Mouse (Mus musculus) kidney, embryonic 16.5 days (tissue): ENCODE measurements around the gene Tuba8. TPM values are rescaled to one million over a fixed set of nuclear protein-coding genes. Genes with fewer than 3 reads are reported as not detected.
A peak's percentile ranks its signal among the peaks of the same experiment; 100 is the strongest.

Experiments
- ATAC-seq: fragments of 200-750 bp; cut with Nextera tagmentation; 2 replicates; pipeline ENCODE4 v1.8.0; 2017; ENCODE audit warnings: moderate TSS enrichment; ENCODE audit not compliant: low FRiP score, low TSS enrichment
- H3K27ac ChIP-seq: fragments of 300-500 bp; sonication (generic); 2 replicates; pipeline ENCODE4 v1.5.1; 2014; ENCODE audit warnings: low read length
- H3K27me3 ChIP-seq: fragments of 300-500 bp; sonication (generic); 2 replicates; pipeline ENCODE4 v1.6.1; 2014; ENCODE audit warnings: low read length, control low read depth, mixed read lengths; ENCODE audit not compliant: insufficient read depth
- H3K36me3 ChIP-seq: fragments of 300-500 bp; sonication (generic); 2 replicates; pipeline ENCODE4 v1.6.1; 2014; ENCODE audit warnings: low read length, control low read depth, mixed read lengths; ENCODE audit not compliant: insufficient read depth
- H3K4me1 ChIP-seq: fragments of 300-500 bp; sonication (generic); 2 replicates; pipeline ENCODE4 v1.6.1; 2014; ENCODE audit warnings: low read length, control low read depth, mixed read lengths; ENCODE audit not compliant: insufficient read depth
- H3K4me2 ChIP-seq: fragments of 300-500 bp; sonication (generic); replicated peaks from 2 replicates; pipeline ENCODE4 v1.6.1; 2014; ENCODE audit warnings: low read depth, low read length
- H3K4me3 ChIP-seq: fragments of 300-500 bp; sonication (generic); 2 replicates; pipeline ENCODE4 v1.5.1; 2014; ENCODE audit warnings: mild to moderate bottlenecking, low read length
- H3K9ac ChIP-seq: fragments of 300-500 bp; sonication (generic); replicated peaks from 2 replicates; pipeline ENCODE4 v1.6.1; 2014; ENCODE audit warnings: low read length
- H3K9me3 ChIP-seq: fragments of 300-500 bp; sonication (generic); 2 replicates; pipeline ENCODE4 v1.6.1; 2016; ENCODE audit warnings: low read length, control low read depth
- WGBS: fragments of 180-500 bp; shearing (Covaris S2); extraction: QIAGEN DNeasy Blood & Tissue Kit; methylation state at CpG from one replicate; pipeline ENCODE4 v1.1.7; 2014; 5-methylcytosine and 5-hydroxymethylcytosine counted together
- polyA plus RNA-seq: library from polyadenylated mRNA; unstranded; fragments of >200 nt; fragmentation: Nextera tagmentation; extraction: Ambion mirVana; gene quantifications from 2 replicates; pipeline ENCODE4 v1.2.1, GENCODE M21; 2015

The Tuba8 gene
- polyA plus RNA-seq, 1 experiment from 2014 or later: 0.75 TPM

- Histone ChIP-seq H3K4me1 (peaks cover 6% of the 10 kb centered on the region; the same call in 1 of the 2 replicates), H3K9ac (no peak overlapping the region), H3K36me3 (peaks cover 15% of the 10 kb centered on the region), H3K9me3 (no peaks in the 10 kb centered on the region), H3K27ac (no peak overlapping the region), H3K4me2 (no peak overlapping the region), H3K4me3 (no peak overlapping the region), H3K27me3 (no peaks in the 10 kb centered on the region)
- no peak for ATAC-seq
- 80% methylated on average over 14 of the region's 14 CpGs for WGBS
Observed at GRCm38 (mm10) chr6:121194956-121195731, 15.4 kb upstream of the Tuba8 start.

GRCm38 (mm10) chr6:121197807-121198365 is 12.6 kb upstream of the Tuba8 start:
- 36% methylated on average over 9 of the region's 9 CpGs for WGBS
- ATAC-seq: no peak
- H3K9ac ChIP-seq: no peak overlapping the region
- no peaks in the 10 kb centered on the region for H3K9me3 ChIP-seq
- H3K27ac ChIP-seq: no peak overlapping the region
- H3K4me3 ChIP-seq: no peak overlapping the region
- no peaks in the 10 kb centered on the region for H3K27me3 ChIP-seq
- H3K4me2 ChIP-seq: no peak overlapping the region
- H3K36me3 ChIP-seq: peaks cover 9% of the 10 kb centered on the region; the same call in 1 of the 2 replicates
- H3K4me1 ChIP-seq: peaks cover 6% of the 10 kb centered on the region; the same call in 1 of the 2 replicates

- Histone ChIP-seq H3K27ac (no peak overlapping the region), H3K4me3 (no peak overlapping the region), H3K9me3 (no peaks in the 10 kb centered on the region), H3K9ac (no peak overlapping the region), H3K4me2 (no peak overlapping the region), H3K36me3 (0 out of 2 replicates have a peak, but pooled peaks cover 4% of the 10 kb centered on the region), H3K27me3 (no peaks in the 10 kb centered on the region), H3K4me1 (no peaks in the 10 kb centered on the region)
- WGBS: 90% methylated on average over 3 of the region's 4 CpGs
- ATAC-seq: no peak
Observed at GRCm38 (mm10) chr6:121200458-121200857, 10.0 kb upstream of the Tuba8 start.

- WGBS: 67% methylated on average over 5 of the region's 5 CpGs
- no peaks in the 10 kb centered on the region for H3K4me1 ChIP-seq
- H3K9ac ChIP-seq: no peak overlapping the region
- H3K36me3 ChIP-seq: 0 out of 2 replicates have a peak, but pooled peaks cover 2% of the 10 kb centered on the region
- no peak overlapping the region for H3K4me2 ChIP-seq
- H3K27ac ChIP-seq: no peak overlapping the region
- H3K27me3 ChIP-seq: no peaks in the 10 kb centered on the region
- H3K9me3 ChIP-seq: no peaks in the 10 kb centered on the region
- no peak for ATAC-seq
- no peak overlapping the region for H3K4me3 ChIP-seq
Observed at GRCm38 (mm10) chr6:121202026-121202425, 8.5 kb upstream of the Tuba8 start.

GRCm38 (mm10) chr6:121206481-121206880 is 4.0 kb upstream of the Tuba8 start:
- ATAC-seq: no peak
- WGBS: 87% methylated on average over 5 of the region's 5 CpGs
- Histone ChIP-seq H3K4me3 (no peak overlapping the region), H3K27ac (no peak overlapping the region), H3K9ac (no peak overlapping the region), H3K9me3 (no peaks in the 10 kb centered on the region), H3K4me1 (peaks cover 14% of the 10 kb centered on the region), H3K27me3 (peaks cover 25% of the 10 kb centered on the region), H3K36me3 (no peaks in the 10 kb centered on the region), H3K4me2 (no peak overlapping the region)

GRCm38 (mm10) chr6:121209584-121209983 is 912 bp upstream of the Tuba8 start:
- H3K4me2 ChIP-seq: no peak overlapping the region
- H3K4me1 ChIP-seq: peaks cover 16% of the 10 kb centered on the region
- peaks cover 30% of the 10 kb centered on the region for H3K27me3 ChIP-seq
- H3K4me3 ChIP-seq: no peak overlapping the region
- no peak overlapping the region for H3K27ac ChIP-seq
- no peaks in the 10 kb centered on the region for H3K9me3 ChIP-seq
- H3K9ac ChIP-seq: no peak overlapping the region
- ATAC-seq: no peak
- 78% methylated on average over 2 of the region's 2 CpGs for WGBS
- H3K36me3 ChIP-seq: no peaks in the 10 kb centered on the region

GRCm38 (mm10) chr6:121210926-121211289 is 412 bp downstream of the Tuba8 start:
- Histone ChIP-seq H3K9ac (peak overlapping the region; percentile 56), H3K27ac (no peak overlapping the region), H3K4me2 (peak overlapping the region; percentile 87), H3K4me3 (peak overlapping the region; percentile 54), H3K9me3 (no peaks in the 10 kb centered on the region), H3K4me1 (peaks cover 16% of the 10 kb centered on the region), H3K27me3 (peaks cover 30% of the 10 kb centered on the region), H3K36me3 (no peaks in the 10 kb centered on the region)
- peak; percentile 54; the same call in 1 of the 2 replicates for ATAC-seq
- WGBS: 2% methylated on average over 12 of the region's 12 CpGs

- H3K4me3 ChIP-seq: peak overlapping the region; percentile 54; the same call in 1 of the 2 replicates
Observed at GRCm38 (mm10) chr6:121211743-121212142, 1.2 kb downstream of the Tuba8 start.

GRCm38 (mm10) chr6:121212988-121213387 is 2.5 kb downstream of the Tuba8 start:
- Histone ChIP-seq H3K27me3 (peaks cover 30% of the 10 kb centered on the region), H3K4me3 (no peak overlapping the region), H3K9me3 (no peaks in the 10 kb centered on the region), H3K36me3 (no peaks in the 10 kb centered on the region), H3K4me1 (peaks cover 16% of the 10 kb centered on the region), H3K4me2 (no peak overlapping the region), H3K9ac (no peak overlapping the region), H3K27ac (no peak overlapping the region)
- no peak for ATAC-seq
- 81% methylated on average over 4 of the region's 4 CpGs for WGBS

More at GRCm38 (mm10) chr6:121211743-121212142, 1.2 kb downstream of the Tuba8 start:
- no peak overlapping the region for H3K9ac ChIP-seq
- no peaks in the 10 kb centered on the region for H3K9me3 ChIP-seq
- H3K4me2 ChIP-seq: peak overlapping the region; percentile 87
- peaks cover 30% of the 10 kb centered on the region for H3K27me3 ChIP-seq
- H3K4me1 ChIP-seq: peaks cover 16% of the 10 kb centered on the region
- WGBS: 13% methylated on average over 5 of the region's 5 CpGs
- no peak overlapping the region for H3K27ac ChIP-seq
- no peaks in the 10 kb centered on the region for H3K36me3 ChIP-seq
- no peak for ATAC-seq

- no peak overlapping the region for H3K4me3 ChIP-seq
- H3K27me3 ChIP-seq: peaks cover 28% of the 10 kb centered on the region
- H3K4me2 ChIP-seq: no peak overlapping the region
- no peak overlapping the region for H3K27ac ChIP-seq
- WGBS: 84% methylated on average over 5 of the region's 5 CpGs
- peaks cover 16% of the 10 kb centered on the region for H3K4me1 ChIP-seq
- no peak for ATAC-seq
- H3K9ac ChIP-seq: no peak overlapping the region
- no peaks in the 10 kb centered on the region for H3K36me3 ChIP-seq
- no peaks in the 10 kb centered on the region for H3K9me3 ChIP-seq
Observed at GRCm38 (mm10) chr6:121214221-121214620, 3.7 kb downstream of the Tuba8 start.
